Mouse (Mus musculus) heart, postnatal 4 days (tissue): ENCODE results near the gene Snapc1. TPM values are rescaled to one million over a fixed set of nuclear protein-coding genes. Genes with fewer than 3 reads are reported as not detected.

Experiments
- DNase-seq: peaks from one replicate; pipeline ENCODE4 v3.0.0; 2021
- total RNA-seq, 2 experiments: library from RNA; stranded (reverse); gene quantifications; 2 replicates each; pipeline ENCODE4 v1.2.3; 2021

Gene Snapc1
- total RNA-seq, 2 experiments from 2014 or later: 10.7 to 11.2 TPM

GRCm38 (mm10) chr12:73996906-73997296, 32.6 kb downstream of the Snapc1 start:
- DNase-seq: no peak

GRCm38 (mm10) chr12:73997297-73998127, 33.2 kb downstream of the Snapc1 start, which contains the start of gene Syt16:
Gene Syt16, plus strand, starts transcription at chr12:73997661.
- no peak for DNase-seq

GRCm38 (mm10) chr12:73998128-73998456, 33.8 kb downstream of the Snapc1 start:
- DNase-seq: no peak

- no peak for DNase-seq
Observed at GRCm38 (mm10) chr12:74002449-74002848, 38.2 kb downstream of the Snapc1 start.

- peak; percentile 45 for DNase-seq
Observed at GRCm38 (mm10) chr12:74009448-74009911, 45.2 kb downstream of the Snapc1 start.

GRCm38 (mm10) chr12:74013739-74014138, 49.5 kb downstream of the Snapc1 start:
- peak; percentile 90 for DNase-seq

GRCm38 (mm10) chr12:74014739-74015270, 50.5 kb downstream of the Snapc1 start:
- peak; percentile 62 for DNase-seq

- DNase-seq: no peak
Observed at GRCm38 (mm10) chr12:74015491-74015890, 51.2 kb downstream of the Snapc1 start.

- DNase-seq: no peak
Observed at GRCm38 (mm10) chr12:74023260-74023659, 59.0 kb downstream of the Snapc1 start.

- DNase-seq: no peak
Observed at GRCm38 (mm10) chr12:74024912-74025311, 60.6 kb downstream of the Snapc1 start.

Other genes starting within 250 kb of the Snapc1 start
- gene Hif1a, start 63.1 kb upstream of the Snapc1 start, total RNA-seq: 100 to 1,000 TPM; 151 to 159 TPM
- 1 to 10 TPM; 7.1 to 7.6 TPM for gene Gm49321, start 26.8 kb upstream of the Snapc1 start, total RNA-seq
- under 1 TPM in 1 of 2 experiments, not detected in 1; 0.05 TPM for gene Syt16, start 33.2 kb downstream of the Snapc1 start, total RNA-seq